Mouse (Mus musculus) gastrocnemius, postnatal 36 days (tissue): ENCODE measurements around the gene Cdkal1. TPM values are rescaled to one million over a fixed set of nuclear protein-coding genes. Genes with fewer than 3 reads are reported as not detected.

Experiments used
- DNase-seq, 2 experiments: peaks; one replicate each; pipeline ENCODE4 v3.0.0; 2022
- intact Hi-C: fragments of 180-260 bp; cut with DNase I; formaldehyde crosslinking; loops from one replicate; pipeline ENCODE4 v1.15.1; 2025
- total RNA-seq, 2 experiments: library from RNA; stranded (reverse); gene quantifications; 2 replicates each; pipeline ENCODE4 v1.2.3; 2021

Gene Cdkal1
- total RNA-seq, 2 experiments from 2014 or later, result 29.1 to 31.3 TPM

GRCm38 (mm10) chr13:29316271-29316670 lies 539.2 kb downstream of the Cdkal1 start:
- intact Hi-C loops, result no loop called here
- DNase-seq, result no peak

GRCm38 (mm10) chr13:29312026-29312425 lies 543.4 kb downstream of the Cdkal1 start:
- intact Hi-C loops, result no loop called here
- no peak for DNase-seq

GRCm38 (mm10) chr13:29307420-29307819 lies 548.1 kb downstream of the Cdkal1 start:
- no peak for DNase-seq
- intact Hi-C loops, result no loop called here

GRCm38 (mm10) chr13:29292608-29293240 lies 562.8 kb downstream of the Cdkal1 start:
- intact Hi-C loops, result no loop called here
- DNase-seq, result no peak

GRCm38 (mm10) chr13:29290569-29290968 lies 564.9 kb downstream of the Cdkal1 start:
- no peak for DNase-seq
- intact Hi-C loops, result no loop called here

- DNase-seq, result no peak
- intact Hi-C loops, result no loop called here
Observed at GRCm38 (mm10) chr13:29285058-29285457, 570.4 kb downstream of the Cdkal1 start.

GRCm38 (mm10) chr13:29281556-29281955 lies 573.9 kb downstream of the Cdkal1 start:
- DNase-seq, result no peak
- intact Hi-C loops, result no loop called here

- DNase-seq, result no peak
- intact Hi-C loops, result no loop called here
Observed at GRCm38 (mm10) chr13:29278156-29278555, 577.3 kb downstream of the Cdkal1 start.

GRCm38 (mm10) chr13:29274296-29274695 lies 581.2 kb downstream of the Cdkal1 start:
- intact Hi-C loops, result no loop called here
- no peak for DNase-seq

GRCm38 (mm10) chr13:29273693-29274221 lies 581.7 kb downstream of the Cdkal1 start:
- intact Hi-C loops, result no loop called here
- DNase-seq, result no peak

GRCm38 (mm10) chr13:29271451-29271850 lies 584.0 kb downstream of the Cdkal1 start:
- no peak for DNase-seq
- intact Hi-C loops, result no loop called here

- DNase-seq, result no peak
- intact Hi-C loops, result no loop called here
Observed at GRCm38 (mm10) chr13:29264015-29264711, 591.3 kb downstream of the Cdkal1 start.

GRCm38 (mm10) chr13:29262164-29262563 lies 593.3 kb downstream of the Cdkal1 start:
- DNase-seq, result no peak
- intact Hi-C loops, result no loop called here

- intact Hi-C loops, result no loop called here
- DNase-seq, result no peak
Observed at GRCm38 (mm10) chr13:29248535-29248934, 606.9 kb downstream of the Cdkal1 start.

- intact Hi-C loops, result no loop called here
- DNase-seq, result no peak
Observed at GRCm38 (mm10) chr13:29247800-29248199, 607.7 kb downstream of the Cdkal1 start.

- no peak for DNase-seq
- intact Hi-C loops, result no loop called here
Observed at GRCm38 (mm10) chr13:29235065-29235464, 620.4 kb downstream of the Cdkal1 start.

GRCm38 (mm10) chr13:29234442-29234841 lies 621.0 kb downstream of the Cdkal1 start:
- DNase-seq, result no peak
- intact Hi-C loops, result no loop called here

GRCm38 (mm10) chr13:29233970-29234369 lies 621.5 kb downstream of the Cdkal1 start:
- DNase-seq, result no peak
- intact Hi-C loops, result no loop called here

- DNase-seq, result no peak
- intact Hi-C loops, result no loop called here
Observed at GRCm38 (mm10) chr13:29232681-29233080, 622.8 kb downstream of the Cdkal1 start.

GRCm38 (mm10) chr13:29224815-29225214 lies 630.7 kb downstream of the Cdkal1 start:
- intact Hi-C loops, result no loop called here
- DNase-seq, result no peak

- DNase-seq, result no peak
Observed at GRCm38 (mm10) chr13:29222261-29222838, 633.1 kb downstream of the Cdkal1 start.

GRCm38 (mm10) chr13:29221646-29222045 lies 633.8 kb downstream of the Cdkal1 start:
- intact Hi-C loops, result no loop called here
- DNase-seq, result no peak

More at GRCm38 (mm10) chr13:29222261-29222838, 633.1 kb downstream of the Cdkal1 start:
- intact Hi-C loops, result no loop called here
